Mouse (Mus musculus): Measurements from ENCODE around the gene Ceacam18.
A peak's percentile ranks its signal among the peaks of the same experiment; 100 is the strongest.

DNA sequence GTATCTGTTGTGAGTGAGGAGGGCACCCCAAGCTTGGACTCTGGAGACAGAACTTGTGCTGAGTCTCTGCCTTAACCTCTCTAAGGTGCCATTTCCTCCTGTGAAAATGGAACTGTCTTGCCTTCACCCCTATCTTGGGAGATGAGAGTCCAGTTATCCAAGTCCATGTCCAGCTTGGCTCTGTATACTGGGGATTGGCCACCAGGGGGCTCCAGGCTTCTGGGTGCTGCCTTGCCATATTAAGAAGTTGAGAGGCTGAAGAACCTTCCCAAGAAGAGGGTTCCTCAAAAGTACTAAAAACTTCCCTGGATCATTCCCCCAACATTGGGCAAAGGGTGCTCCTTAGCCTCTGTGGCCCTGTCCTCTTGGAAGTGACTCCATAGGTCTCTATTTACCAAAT lies 44.0 kb downstream of the Ceacam18 start:
- TF ChIP-seq CTCF (IDR thresholded peaks at IDR 0.05; ENCODE audit: borderline replicate concordance, insufficient read depth, low read length) (0 out of 2 replicates have a peak, but pooled peaks have one; percentile 12), POLR2A (IDR thresholded peaks at IDR 0.05; ENCODE audit: low read depth, low read length) (no peak)

All from embryonic fibroblast, embryonic 13.5 days (primary cell).